Comparison of ENCODE assay signal across 12 mouse cellular contexts in the genomic region with DNA sequence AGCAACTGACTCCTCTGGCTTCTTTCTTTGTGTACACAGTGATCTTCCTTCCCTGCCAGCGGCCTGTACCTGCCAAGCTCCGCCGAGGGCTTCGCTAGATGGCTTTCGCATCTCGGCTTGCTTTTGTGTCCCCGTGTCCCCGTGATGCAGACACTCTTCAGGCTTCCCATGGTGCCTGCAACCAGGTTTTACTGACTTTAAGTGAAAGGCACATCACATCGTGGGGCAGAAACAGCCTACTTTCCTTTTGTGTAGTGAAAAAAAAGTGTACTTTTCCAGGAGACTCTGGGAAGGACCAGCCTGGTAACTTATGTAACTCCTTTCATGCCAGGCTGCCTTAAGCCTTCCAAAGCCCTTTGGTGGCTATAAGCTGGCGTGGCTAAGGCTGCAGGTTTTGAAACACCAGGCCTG.
DNase-seq lines count a peak whose midpoint lies in the region; ATAC-seq and TF ChIP-seq lines count a peak whose summit lies in the region.
"Had no signal": no experiment of that assay in that cellular context is flagged by ENCODE, and none has a peak within 500 bp of the region (broad histone marks: within the 10 kb centered on the region; RNA-seq: fewer than 3 reads in every experiment).

No protein-coding gene starts in this region.

- 0 out of 2 replicates have a peak overlapping the region, but pooled peaks have one; percentile 2 for H3K4me2 ChIP-seq in heart, embryonic 16.5 days (ENCODE audit: low read depth, low read length)
- H3K4me2 ChIP-seq: stomach, embryonic 15.5 days had no signal

- no peak for TF ChIP-seq POLR2A in lung, adult 2 months (IDR thresholded peaks at IDR 0.05; ENCODE audit: borderline replicate concordance, extremely low read depth, low read depth, low read length)
- no peak for TF ChIP-seq POLR2A in cortical plate, adult 2 months (IDR thresholded peaks at IDR 0.05; ENCODE audit: extremely low read depth, insufficient read depth, low read length)

- no peak for TF ChIP-seq CTCF in lung, adult 2 months (IDR thresholded peaks at IDR 0.05; ENCODE audit: insufficient read depth, low read length)
- TF ChIP-seq CTCF in cortical plate, adult 2 months (IDR thresholded peaks at IDR 0.05; ENCODE audit: extremely low read depth, insufficient read depth, low read length) = no peak

- DNase-seq in heart, postnatal 25 days (ENCODE audit: low spot score) = no peak
- peak; percentile 23 for DNase-seq in lung, adult 2 months
- DNase-seq in lung, postnatal 10 days = no peak
- DNase-seq in gastrocnemius, postnatal 25 days = peak; percentile 46
- no peak for DNase-seq in c-Kit-positive CD71-positive TER-119-positive erythroid progenitor cells, embryonic 14.5 days (ENCODE audit: low spot score)
- DNase-seq: adrenal gland, adult 8-10 months; left cerebral cortex, postnatal 4 days; lung, adult 18-20 months; thymus, postnatal 4 days had no signal

- H3K4me3 ChIP-seq in heart, embryonic 16.5 days (ENCODE audit: low read length) = no peak overlapping the region
- no peak overlapping the region for H3K4me3 ChIP-seq in lung, adult 2 months (replicated peaks; ENCODE audit: extremely low read depth, low read depth, low read length)
- no peak overlapping the region for H3K4me3 ChIP-seq in cortical plate, adult 2 months (ENCODE audit: insufficient read depth, low read length)
- H3K4me3 ChIP-seq: stomach, embryonic 15.5 days had no signal

- intact Hi-C loops in heart, postnatal 25 days (cut with DNase I) = loop anchor here (2.0 to 5.0 kb wide), 2 partner anchors 94 to 114 kb away; partner anchors contain the start of gene Itpr1

- whole genome bisulfite sequencing in heart, embryonic 16.5 days = 77% methylated on average over 10 of the region's 10 CpGs
- WGBS in lung, adult 2 months = 67% methylated on average over 10 of the region's 10 CpGs

- no peaks in the 10 kb centered on the region for H3K36me3 ChIP-seq in heart, embryonic 16.5 days (ENCODE audit: control insufficient read depth, insufficient read depth)
- H3K36me3 ChIP-seq: stomach, embryonic 15.5 days had no signal

- ATAC-seq in heart, embryonic 16.5 days (replicated peaks; ENCODE audit: extremely low read depth, insufficient read depth, low FRiP score) = no peak

- H3K27ac ChIP-seq in heart, embryonic 16.5 days (ENCODE audit: low read length) = peak overlapping the region; percentile 18; the same call in 1 of the 2 replicates
- peak overlapping the region; percentile 85 for H3K27ac ChIP-seq in cortical plate, adult 2 months (ENCODE audit: insufficient read depth, low read length)
- H3K27ac ChIP-seq: stomach, embryonic 15.5 days had no signal

- no peaks in the 10 kb centered on the region for H3K27me3 ChIP-seq in heart, embryonic 16.5 days (ENCODE audit: control insufficient read depth, insufficient read depth, low read length)
- H3K27me3 ChIP-seq: stomach, embryonic 15.5 days had no signal

- no peaks in the 10 kb centered on the region for H3K9me3 ChIP-seq in heart, embryonic 16.5 days (replicated peaks; ENCODE audit: control insufficient read depth, low read length)
- H3K9me3 ChIP-seq: stomach, embryonic 15.5 days had no signal

- peaks cover 30% of the 10 kb centered on the region for H3K4me1 ChIP-seq in heart, embryonic 16.5 days (ENCODE audit: control insufficient read depth, insufficient read depth, low read length)
- H3K4me1 ChIP-seq in lung, adult 2 months (ENCODE audit: control insufficient read depth, insufficient read depth, low read length) = no peaks in the 10 kb centered on the region
- H3K4me1 ChIP-seq in cortical plate, adult 2 months (ENCODE audit: control insufficient read depth, insufficient read depth, low read length) = peaks cover 14% of the 10 kb centered on the region
- H3K4me1 ChIP-seq: stomach, embryonic 15.5 days had no signal

- no peak overlapping the region for H3K9ac ChIP-seq in heart, embryonic 16.5 days (ENCODE audit: low read length)
- H3K9ac ChIP-seq: stomach, embryonic 15.5 days had no signal

Comparison
In these comparisons a context has a peak if more than half of its experiments do, and no peak if none do; other contexts are left out.
1. DNase-seq: peak in lung, adult 2 months (single experiment) and gastrocnemius, postnatal 25 days (single experiment); none in heart, postnatal 25 days (single experiment), lung, postnatal 10 days (single experiment) and c-Kit-positive CD71-positive TER-119-positive erythroid progenitor cells, embryonic 14.5 days (single experiment).